Mouse (Mus musculus) liver, postnatal 0 days (tissue): ENCODE measurements around the gene 2310033P09Rik.

Experiments used
- CTCF ChIP-seq: sonication (generic); IDR thresholded peaks from 2 replicates; pipeline ENCODE4 v1.5.1; 2016; ENCODE audit warnings: antibody characterized with exemption, low read depth
- EP300 ChIP-seq: IDR thresholded peaks from 2 replicates; pipeline ENCODE4 v1.6.1; 2016; ENCODE audit warnings: antibody characterized with exemption, low read depth, mild to moderate bottlenecking

- no peak for TF ChIP-seq CTCF
- TF ChIP-seq EP300 = no peak
These were observed 48.6 kb upstream of the 2310033P09Rik start for GRCm38 (mm10) chr11:59159558-59159957.
